Mouse (Mus musculus) C2C12 (cell line): ENCODE data around the gene Ppp1r14a.

Experiments
- CTCF ChIP-seq: IDR thresholded peaks from one replicate; pipeline ENCODE4 v1.5.1; 2011; ENCODE audit not compliant: control insufficient read depth, insufficient read depth, insufficient read length
- MYOD1 ChIP-seq: IDR thresholded peaks from one replicate; pipeline ENCODE4 v1.6.1; 2011; ENCODE audit warnings: low read depth; ENCODE audit not compliant: control insufficient read depth, insufficient read length
- USF1 ChIP-seq: IDR thresholded peaks from one replicate; pipeline ENCODE4 v1.6.1; 2011; ENCODE audit warnings: low read depth, mild to moderate bottlenecking, control low read depth, moderate library complexity

DNA sequence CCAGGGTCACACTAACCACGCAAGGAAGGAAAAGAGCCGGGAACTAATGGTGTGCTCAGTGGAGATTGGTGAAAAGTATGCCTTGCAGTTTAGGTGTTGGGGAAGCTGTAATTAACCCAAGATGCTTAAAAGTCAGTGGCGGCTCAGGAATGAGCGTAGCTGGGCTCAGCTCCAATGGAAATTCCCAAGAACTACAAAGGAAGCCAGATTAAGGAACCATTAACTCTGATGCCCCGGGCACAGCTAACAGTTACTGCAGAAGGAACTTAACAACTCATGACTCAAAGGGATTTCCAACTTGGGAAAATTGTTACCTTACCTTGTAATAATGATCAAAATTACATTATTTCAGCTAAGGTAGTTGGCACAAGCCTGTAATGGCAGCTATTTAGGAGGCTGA, 12.4 kb upstream of the Ppp1r14a start:
- no peak for TF ChIP-seq MYOD1
- no peak for TF ChIP-seq CTCF
- no peak for TF ChIP-seq USF1
